Mouse (Mus musculus) spleen, adult 12 weeks (tissue): ENCODE measurements around the gene Vmn1r160.
"Not testable (repeated sequence)": the region's sequence is repeated elsewhere in the genome, so short reads cannot be mapped to it uniquely, and the experiment has no call there.

Source experiments
- DNase-seq: peaks from one replicate; pipeline ENCODE4 v3.0.0; 2022; ENCODE audit warnings: low spot score

Vmn1r160 gene

GRCm38 (mm10) chr7:22870924-22871323 lies at the start of gene Vmn1r160:
TSS of gene Vmn1r160 (plus strand) at chr7:22871224.
- not testable (repeated sequence) for DNase-seq

- DNase-seq, result not testable (repeated sequence)
These were observed 27.5 kb upstream of the Vmn1r160 start, which contains the start of gene Vmn1r159 for GRCm38 (mm10) chr7:22843505-22843904. TSS of gene Vmn1r159 (minus strand) at chr7:22843605.
